Mouse (Mus musculus) lung, postnatal 0 days (tissue): ENCODE data around the gene Ksr1. TPM values are rescaled to one million over a fixed set of nuclear protein-coding genes. Genes with fewer than 3 reads are reported as not detected.
A peak's percentile ranks its signal among the peaks of the same experiment; 100 is the strongest.

Source experiments
- ATAC-seq: fragments of 200-750 bp; cut with Nextera tagmentation; 2 replicates; pipeline ENCODE4 v1.8.0; 2017; ENCODE audit warnings: moderate library complexity
- DNase-seq: peaks from one replicate; pipeline ENCODE4 v3.0.0-alpha.2; 2016; ENCODE audit warnings: low spot score
- H3K27ac ChIP-seq: fragments of 300-500 bp; sonication (generic); 2 replicates; pipeline ENCODE4 v1.5.1; 2014; ENCODE audit warnings: antibody characterized with exemption, mild to moderate bottlenecking, low read length, mixed read lengths
- H3K27me3 ChIP-seq: fragments of 300-500 bp; sonication (generic); replicated peaks from 2 replicates; pipeline ENCODE4 v1.6.1; 2014; ENCODE audit warnings: low read length, mixed read lengths; ENCODE audit not compliant: insufficient read depth
- H3K36me3 ChIP-seq: fragments of 300-500 bp; sonication (generic); 2 replicates; pipeline ENCODE4 v1.6.1; 2014; ENCODE audit warnings: low read length, mixed read lengths; ENCODE audit not compliant: insufficient read depth
- H3K4me1 ChIP-seq: fragments of 300-500 bp; sonication (generic); 2 replicates; pipeline ENCODE4 v1.6.1; 2014; ENCODE audit warnings: antibody characterized with exemption, low read depth, low read length, mixed read lengths; ENCODE audit not compliant: insufficient read depth
- H3K4me2 ChIP-seq: fragments of 300-500 bp; sonication (generic); replicated peaks from 2 replicates; pipeline ENCODE4 v1.6.1; 2014; ENCODE audit warnings: low read depth, mild to moderate bottlenecking, low read length, moderate library complexity, mixed read lengths
- H3K4me3 ChIP-seq: fragments of 300-500 bp; sonication (generic); 2 replicates; pipeline ENCODE4 v1.5.1; 2014; ENCODE audit warnings: low read depth, low read length
- H3K9ac ChIP-seq: fragments of 300-500 bp; sonication (generic); replicated peaks from 2 replicates; pipeline ENCODE4 v1.6.1; 2014; ENCODE audit warnings: low read depth, mild to moderate bottlenecking
- H3K9me3 ChIP-seq: fragments of 300-500 bp; sonication (generic); 2 replicates; pipeline ENCODE4 v1.6.1; 2016; ENCODE audit warnings: low read length, mixed read lengths
- CTCF ChIP-seq: IDR thresholded peaks from 2 replicates; pipeline ENCODE4 v1.5.1; 2016; ENCODE audit warnings: antibody characterized with exemption, mild to moderate bottlenecking
- EP300 ChIP-seq: IDR thresholded peaks from 2 replicates; pipeline ENCODE4 v1.6.1; 2016; ENCODE audit warnings: antibody characterized with exemption, mild to moderate bottlenecking, control low read depth
- WGBS: fragments of 180-500 bp; shearing (Covaris S2); extraction: QIAGEN DNeasy Blood & Tissue Kit; methylation state at CpG from one replicate; pipeline ENCODE4 v1.1.7; 2014; 5-methylcytosine and 5-hydroxymethylcytosine counted together
- polyA plus RNA-seq: library from polyadenylated mRNA; unstranded; fragments of >200 nt; fragmentation: Nextera tagmentation; extraction: Ambion mirVana; gene quantifications from 2 replicates; pipeline ENCODE4 v1.2.1, GENCODE M21; 2015

Gene Ksr1
- polyA plus RNA-seq, 1 experiment from 2014 or later, result 2.3 TPM

DNA sequence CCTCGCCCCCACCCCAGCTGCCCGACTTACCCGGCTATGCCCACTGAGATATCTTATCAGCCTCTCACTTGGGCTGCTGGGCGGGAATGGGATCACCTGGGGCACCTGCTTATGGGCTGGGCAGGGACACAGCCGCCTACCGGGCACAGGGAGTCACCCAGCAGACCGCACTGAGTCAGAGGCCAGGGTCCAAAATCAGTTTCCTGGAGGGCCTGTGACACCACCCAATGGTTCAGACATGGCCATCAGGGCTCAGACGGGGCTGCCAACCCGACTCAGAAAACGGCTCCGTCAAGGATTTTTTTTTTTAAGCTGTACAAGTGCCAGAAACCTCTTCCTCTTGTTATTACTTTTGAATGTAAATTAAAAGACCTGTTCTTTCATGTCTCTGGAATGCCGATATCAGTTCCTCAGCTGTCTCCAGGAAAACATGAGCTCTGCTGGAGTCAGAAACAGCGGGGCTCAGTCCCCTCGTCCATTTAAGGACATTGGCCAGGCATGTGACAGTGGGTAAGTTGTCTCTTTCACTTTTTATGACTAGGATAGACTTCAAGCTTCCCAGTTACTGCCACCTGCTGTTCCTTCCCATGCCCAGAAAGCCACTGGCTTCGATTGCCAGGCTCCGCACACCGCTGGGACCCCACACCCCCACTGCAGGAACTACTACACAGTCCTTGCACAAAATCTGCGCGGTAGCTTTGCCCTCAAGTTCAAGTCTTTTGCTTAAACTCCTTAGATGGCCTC is 33.5 kb downstream of the Ksr1 start:
- H3K4me2 ChIP-seq, result 0 out of 2 replicates have a peak overlapping the region, but pooled peaks have one; percentile 12
- peak; percentile 55 for TF ChIP-seq CTCF
- peak; percentile 26; the same call in 1 of the 2 replicates for TF ChIP-seq EP300
- no peak overlapping the region for H3K27ac ChIP-seq
- no peak overlapping the region for H3K4me3 ChIP-seq
- WGBS, result 38% methylated on average over 19 of the region's 19 CpGs
- ATAC-seq (peak; percentile 36), DNase-seq (peak; percentile 32)
- H3K4me1 ChIP-seq, result peaks cover 4% of the 10 kb centered on the region; the same call in 1 of the 2 replicates
- no peaks in the 10 kb centered on the region for H3K36me3 ChIP-seq
- H3K9me3 ChIP-seq, result no peaks in the 10 kb centered on the region
- no peak overlapping the region for H3K9ac ChIP-seq
- H3K27me3 ChIP-seq, result no peaks in the 10 kb centered on the region

DNA sequence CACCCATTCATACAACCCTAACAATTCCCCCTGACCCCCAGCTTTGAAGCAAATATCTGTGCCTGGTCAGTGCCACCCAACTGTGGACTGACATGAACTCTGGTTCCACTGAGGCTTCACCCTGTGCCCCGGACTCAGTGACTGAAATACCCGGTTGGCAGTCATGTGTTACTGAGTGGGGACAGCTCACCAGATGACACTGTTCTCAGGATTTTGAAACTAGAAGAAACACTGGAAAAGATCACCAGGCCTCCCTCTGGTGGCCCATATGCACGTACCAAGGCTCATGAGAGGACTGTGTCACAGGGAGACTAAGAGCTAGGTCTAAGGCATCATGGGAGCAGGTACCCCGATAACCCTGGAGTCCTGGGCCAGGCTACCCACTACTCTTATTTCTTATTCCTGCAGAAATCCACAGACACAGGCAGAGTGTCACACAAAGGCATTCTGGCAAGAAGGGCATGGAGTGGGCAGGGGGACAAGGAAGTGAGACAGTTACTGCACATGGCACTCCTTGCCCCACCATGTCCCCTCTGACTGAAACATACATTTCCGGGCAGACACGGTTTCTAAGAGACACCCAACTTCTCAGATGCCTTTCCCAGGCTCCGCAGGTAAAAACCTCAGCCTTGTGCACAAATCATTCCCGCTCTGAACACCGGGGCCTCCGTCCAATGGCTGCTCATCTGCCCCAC is 34.2 kb downstream of the Ksr1 start:
- DNase-seq, result peak; percentile 59
- peaks cover 4% of the 10 kb centered on the region; the same call in 1 of the 2 replicates for H3K4me1 ChIP-seq
- H3K27ac ChIP-seq, result no peak overlapping the region
- no peaks in the 10 kb centered on the region for H3K36me3 ChIP-seq
- H3K9ac ChIP-seq, result no peak overlapping the region
- ATAC-seq, result peak; percentile 39
- 86% methylated on average over 10 of the region's 10 CpGs for WGBS
- H3K4me2 ChIP-seq, result no peak overlapping the region
- H3K9me3 ChIP-seq, result no peaks in the 10 kb centered on the region
- no peak overlapping the region for H3K4me3 ChIP-seq
- TF ChIP-seq CTCF, result peak; percentile 48
- no peak for TF ChIP-seq EP300
- H3K27me3 ChIP-seq, result no peaks in the 10 kb centered on the region

DNA sequence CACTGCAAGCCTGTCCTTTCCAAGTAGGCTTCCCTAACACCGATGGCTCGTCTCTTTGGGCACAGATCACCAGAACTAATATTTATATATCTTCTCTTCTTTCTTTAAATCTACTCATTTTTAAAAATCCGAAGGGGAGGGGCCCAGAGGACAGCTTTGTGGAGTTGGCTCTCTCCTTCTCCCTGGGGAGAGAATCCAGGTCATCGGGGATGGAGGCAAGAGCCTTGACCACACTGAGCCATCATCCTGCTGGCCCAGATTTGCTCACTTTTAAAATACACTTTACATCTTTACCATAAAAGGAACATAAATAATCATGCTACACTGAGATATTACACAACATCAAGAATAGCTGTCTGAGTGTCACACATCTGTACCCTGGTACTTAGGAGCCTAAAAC is 35.8 kb downstream of the Ksr1 start:
- no peaks in the 10 kb centered on the region for H3K36me3 ChIP-seq
- no peaks in the 10 kb centered on the region for H3K27me3 ChIP-seq
- DNase-seq (peak; percentile 34), ATAC-seq (no peak)
- H3K4me3 ChIP-seq, result no peak overlapping the region
- TF ChIP-seq CTCF (no peak), EP300 (no peak)
- H3K4me2 ChIP-seq, result no peak overlapping the region
- no peak overlapping the region for H3K9ac ChIP-seq
- no peaks in the 10 kb centered on the region for H3K9me3 ChIP-seq
- H3K27ac ChIP-seq, result peak overlapping the region; percentile 33
- H3K4me1 ChIP-seq, result peaks cover 4% of the 10 kb centered on the region; the same call in 1 of the 2 replicates
- WGBS, result 50% methylated on average over 4 of the region's 4 CpGs

DNA sequence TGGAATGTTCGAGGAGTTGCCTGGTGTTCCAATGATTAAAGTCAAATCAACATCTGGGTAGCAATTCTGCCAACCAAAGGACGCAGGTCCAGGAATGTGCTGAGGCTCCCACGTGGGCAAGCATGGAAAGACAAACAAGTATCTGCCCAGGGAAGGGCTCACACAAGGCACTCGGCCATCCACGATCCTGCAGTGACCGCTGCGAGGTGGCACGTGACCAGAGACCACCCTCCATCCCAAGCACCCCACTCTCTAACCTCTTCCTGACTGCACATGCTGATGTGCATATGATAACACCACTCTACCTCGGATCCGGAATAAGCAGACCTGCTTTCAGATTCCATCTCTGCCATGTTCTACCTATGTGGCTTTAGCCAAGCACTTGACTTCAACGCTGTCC is 38.3 kb downstream of the Ksr1 start:
- TF ChIP-seq EP300 (no peak), CTCF (no peak)
- H3K36me3 ChIP-seq, result no peaks in the 10 kb centered on the region
- H3K4me1 ChIP-seq, result peaks cover 7% of the 10 kb centered on the region
- DNase-seq (no peak), ATAC-seq (no peak)
- H3K27ac ChIP-seq, result no peak overlapping the region
- H3K4me3 ChIP-seq, result no peak overlapping the region
- H3K4me2 ChIP-seq, result no peak overlapping the region
- no peak overlapping the region for H3K9ac ChIP-seq
- H3K27me3 ChIP-seq, result no peaks in the 10 kb centered on the region
- H3K9me3 ChIP-seq, result no peaks in the 10 kb centered on the region
- WGBS, result 83% methylated on average over 11 of the region's 11 CpGs

DNA sequence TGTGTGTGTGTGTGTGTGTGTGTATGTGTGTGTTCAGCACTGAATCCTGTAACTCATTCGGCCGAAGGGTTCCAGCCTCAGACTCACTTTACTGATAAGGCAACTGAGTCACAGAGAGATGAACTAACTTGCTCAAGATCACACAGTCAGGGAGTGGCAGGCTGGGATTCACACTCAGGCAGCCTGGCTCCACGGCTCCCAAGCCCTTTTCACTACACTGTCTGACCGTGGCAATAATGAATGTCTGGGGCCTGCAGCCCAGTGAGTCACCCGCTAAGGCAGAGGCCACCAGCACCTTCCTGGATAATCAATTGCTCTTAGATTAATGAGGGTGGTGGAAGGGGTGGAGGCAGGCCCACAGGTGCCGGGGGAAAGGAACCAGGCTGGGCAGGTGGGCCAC is 41.2 kb downstream of the Ksr1 start:
- H3K4me2 ChIP-seq, result no peak overlapping the region
- no peak overlapping the region for H3K27ac ChIP-seq
- no peak for ATAC-seq
- DNase-seq, result no peak
- WGBS, result 83% methylated on average over 6 of the region's 6 CpGs
- H3K9me3 ChIP-seq, result no peaks in the 10 kb centered on the region
- no peak overlapping the region for H3K9ac ChIP-seq
- H3K4me3 ChIP-seq, result no peak overlapping the region
- H3K36me3 ChIP-seq, result no peaks in the 10 kb centered on the region
- H3K4me1 ChIP-seq, result peaks cover 6% of the 10 kb centered on the region; the same call in 1 of the 2 replicates
- TF ChIP-seq CTCF (no peak), EP300 (no peak)
- no peaks in the 10 kb centered on the region for H3K27me3 ChIP-seq

DNA sequence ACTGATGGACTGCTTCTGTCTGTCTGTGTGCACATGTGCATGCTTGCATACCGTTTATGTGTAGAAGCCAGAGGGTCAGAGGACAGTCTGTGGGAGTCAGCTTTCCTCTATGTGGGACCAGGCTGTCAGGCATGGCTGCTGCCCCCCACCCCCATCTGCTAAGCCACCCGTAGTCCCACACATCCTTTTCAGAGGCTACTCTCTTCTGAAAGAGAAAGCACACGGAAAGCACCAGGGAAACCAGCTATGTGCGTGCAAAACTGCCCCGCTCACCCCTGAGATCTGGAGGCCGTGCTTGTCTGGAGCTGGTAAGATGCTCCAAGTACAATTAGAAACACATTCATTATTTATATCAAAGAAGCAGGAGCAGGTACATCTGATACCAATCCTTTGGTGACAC is 41.7 kb downstream of the Ksr1 start:
- Histone ChIP-seq H3K4me2 (no peak overlapping the region), H3K4me3 (no peak overlapping the region), H3K27me3 (no peaks in the 10 kb centered on the region), H3K36me3 (no peaks in the 10 kb centered on the region), H3K9ac (no peak overlapping the region), H3K9me3 (no peaks in the 10 kb centered on the region), H3K27ac (no peak overlapping the region), H3K4me1 (peaks cover 6% of the 10 kb centered on the region; the same call in 1 of the 2 replicates)
- no peak for ATAC-seq
- 77% methylated on average over 6 of the region's 6 CpGs for WGBS
- no peak for DNase-seq
- TF ChIP-seq EP300, result no peak
- no peak for TF ChIP-seq CTCF
